Mouse (Mus musculus): Measurements from ENCODE around the gene Uba7.
"Not testable (repeated sequence)": the region's sequence is repeated elsewhere in the genome, so short reads cannot be mapped to it uniquely, and the experiment has no call there.

The Uba7 gene

DNA sequence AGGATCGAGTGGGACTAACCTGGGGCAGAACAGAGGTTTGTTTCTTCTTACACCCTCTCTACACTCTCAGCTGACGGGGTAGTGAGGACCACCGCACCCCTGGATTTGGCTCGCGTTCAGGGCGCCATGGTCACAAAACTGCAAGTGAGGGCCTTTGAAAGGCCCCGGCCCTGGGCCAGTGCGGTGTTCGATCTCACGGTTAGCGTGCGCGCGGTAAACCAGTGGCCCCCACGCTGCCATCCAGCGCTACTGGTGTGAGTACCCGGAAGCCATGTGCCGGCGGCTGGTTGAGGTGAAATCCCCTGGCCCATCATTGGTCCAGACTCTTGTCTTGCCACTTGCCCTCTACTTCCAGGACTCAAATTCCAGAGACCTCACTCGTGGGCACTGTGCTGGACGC is 20.2 kb downstream of the Uba7 start:
- DNase-seq, result no peak

DNA sequence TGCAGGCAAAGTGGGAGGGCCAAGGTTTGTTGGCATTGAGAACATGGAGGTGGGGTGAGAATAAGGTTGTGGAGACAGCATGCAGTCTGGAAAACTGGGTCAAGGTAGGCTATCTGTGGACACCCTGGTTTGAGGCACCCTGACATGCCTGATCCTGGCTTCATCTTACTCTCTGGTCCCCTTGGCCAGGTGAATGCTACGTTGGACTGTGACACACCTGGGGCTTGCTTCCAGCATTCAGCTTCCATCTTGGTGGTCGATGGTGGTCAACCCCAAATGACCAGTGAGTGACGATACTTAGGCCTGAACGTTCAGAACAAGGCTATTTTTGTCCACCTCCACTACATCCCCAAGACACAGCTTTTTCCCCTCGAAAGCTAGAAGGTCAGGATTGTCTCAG is 20.7 kb downstream of the Uba7 start, which contains the start of gene Gm20662:
Gene Gm20662 (plus strand): TSS at position 301 of the 400 bp plus-strand sequence.
- no peak for DNase-seq

DNA sequence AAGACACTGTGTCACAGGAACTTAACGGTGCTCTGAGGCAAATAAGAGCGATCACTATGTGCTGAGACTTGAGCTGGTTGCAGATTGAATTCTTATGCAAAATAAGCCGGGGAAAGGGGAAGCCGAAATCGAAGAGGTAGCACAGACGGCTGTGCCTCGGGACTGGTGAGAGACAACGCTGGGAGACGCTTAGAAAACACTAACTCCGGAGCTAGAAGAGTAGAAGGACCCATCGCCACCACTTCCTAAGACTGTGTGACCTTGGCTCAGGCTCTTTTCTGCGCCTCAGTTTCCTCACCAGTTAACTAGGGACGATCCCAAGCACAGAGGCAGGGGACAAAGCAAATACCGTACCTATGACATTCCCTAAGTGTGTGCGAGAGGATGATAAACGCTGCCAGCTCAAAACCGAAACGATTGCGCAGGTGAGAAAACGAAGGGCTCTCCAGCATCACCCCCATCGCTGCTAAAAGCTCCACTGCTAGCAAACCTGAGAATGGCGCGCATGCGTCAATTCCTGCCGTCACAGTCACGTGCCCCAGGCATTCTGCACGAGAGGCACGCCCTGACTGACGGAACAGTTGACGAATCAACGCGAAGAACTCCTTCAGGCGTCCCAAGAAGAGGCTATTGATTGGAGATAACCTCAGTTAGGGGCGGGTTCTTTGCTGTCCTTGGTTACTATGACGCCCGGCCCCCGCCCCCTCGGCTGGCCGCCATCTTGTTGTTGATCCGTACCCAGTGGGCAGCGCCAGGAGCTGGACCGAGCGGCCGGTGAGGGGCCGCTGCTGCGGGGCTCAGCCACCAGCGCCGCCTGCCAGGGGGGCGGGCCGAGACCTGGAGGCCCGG is 26.8 kb downstream of the Uba7 start, which contains the start of gene Ip6k1:
Gene Ip6k1 (plus strand): TSS at position 580 of the 849 bp plus-strand sequence.
- peak; percentile 100 for DNase-seq

DNA sequence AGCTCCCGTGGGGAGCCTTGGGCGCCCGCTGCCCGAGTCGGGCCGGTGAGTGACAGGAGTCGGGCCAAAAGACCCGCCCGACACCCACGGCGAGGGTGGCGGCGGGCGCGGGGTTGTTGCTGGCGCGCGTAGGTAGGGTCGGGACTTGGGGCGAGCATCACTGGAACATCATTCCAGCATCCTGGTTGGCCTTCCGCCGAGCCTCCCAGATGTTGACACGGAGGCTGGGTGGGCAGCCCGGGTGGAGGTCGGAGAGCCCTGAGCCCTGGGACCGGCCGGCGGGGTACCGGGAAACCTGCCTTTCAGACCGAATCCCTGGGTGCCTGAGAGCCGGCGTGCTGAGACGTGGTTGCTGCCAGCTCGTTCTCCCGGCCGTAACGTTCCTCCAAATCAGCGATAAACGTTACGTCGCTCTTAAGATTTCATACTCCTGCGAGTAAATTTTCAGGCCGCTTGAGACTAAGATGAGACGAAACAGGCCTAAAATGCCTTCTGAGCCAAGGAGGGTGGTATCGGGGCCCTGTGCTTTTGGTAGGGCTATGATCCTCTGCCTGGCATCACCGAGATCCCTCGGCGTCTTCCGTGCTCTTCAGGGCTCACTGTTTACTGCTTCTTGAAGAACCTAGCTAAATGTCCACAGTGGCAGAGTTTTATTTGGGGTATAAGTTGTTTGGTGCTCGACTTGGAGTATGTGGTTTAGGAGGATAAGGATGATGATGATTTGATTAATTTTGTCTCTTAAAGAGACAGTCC is 27.6 kb downstream of the Uba7 start:
- no peak for DNase-seq

DNA sequence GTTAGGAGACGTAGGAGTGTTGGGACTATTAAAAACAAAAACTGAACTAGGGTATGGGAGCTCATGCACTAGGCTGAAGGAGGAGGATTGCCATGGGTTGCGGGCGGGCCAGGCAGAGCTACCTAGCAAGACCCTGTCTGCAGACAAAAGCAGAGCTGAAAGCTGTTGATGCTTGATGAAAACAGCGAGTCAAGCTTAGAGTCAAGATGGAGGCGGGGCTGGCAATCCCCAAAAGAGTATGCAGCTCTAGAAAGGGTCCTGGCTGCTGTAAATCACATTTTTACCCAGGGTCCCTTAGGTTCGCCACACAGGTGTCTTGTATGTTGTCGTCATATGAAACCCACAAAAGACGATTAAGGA is 28.2 kb downstream of the Uba7 start:
- no peak for DNase-seq

DNA sequence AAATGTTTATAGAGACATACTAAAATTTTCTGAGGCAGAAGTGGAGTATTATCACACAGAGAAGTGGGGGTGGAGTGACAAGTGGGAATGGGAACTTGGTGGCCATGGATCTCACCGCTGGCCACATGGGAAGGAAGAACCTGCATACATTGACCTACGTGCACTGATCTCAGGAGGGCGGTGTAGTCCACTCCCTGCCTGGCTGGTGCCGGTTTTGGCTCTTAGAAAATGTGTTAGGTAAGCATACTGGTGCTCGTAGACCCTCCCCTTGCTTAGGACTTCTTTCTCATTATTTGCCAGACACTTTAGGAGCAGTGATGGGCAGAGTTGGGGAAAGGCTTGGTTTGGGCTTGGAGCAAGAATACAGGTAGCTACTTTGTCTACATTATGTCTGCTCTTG is 32.7 kb downstream of the Uba7 start:
- DNase-seq, result no peak

DNA sequence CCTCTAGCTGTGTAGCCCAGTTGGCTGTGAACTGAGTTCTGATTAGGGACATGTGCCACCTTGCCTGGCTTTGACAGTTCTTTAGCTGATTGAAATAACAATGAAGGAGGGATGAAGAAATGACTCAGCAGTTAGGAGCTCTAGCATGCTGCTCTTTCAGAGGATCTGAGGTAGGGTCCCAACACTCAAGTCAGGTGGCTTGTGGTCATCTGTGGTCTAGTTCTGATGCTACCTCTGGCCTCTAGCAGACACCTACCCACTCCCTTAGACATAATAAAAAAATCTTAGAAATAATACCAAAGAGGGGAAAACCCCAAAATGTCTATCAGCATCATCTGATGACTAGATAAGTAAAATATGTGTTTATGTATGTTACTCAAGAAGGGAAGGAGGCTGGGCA is 35.1 kb downstream of the Uba7 start:
- DNase-seq, result no peak

DNA sequence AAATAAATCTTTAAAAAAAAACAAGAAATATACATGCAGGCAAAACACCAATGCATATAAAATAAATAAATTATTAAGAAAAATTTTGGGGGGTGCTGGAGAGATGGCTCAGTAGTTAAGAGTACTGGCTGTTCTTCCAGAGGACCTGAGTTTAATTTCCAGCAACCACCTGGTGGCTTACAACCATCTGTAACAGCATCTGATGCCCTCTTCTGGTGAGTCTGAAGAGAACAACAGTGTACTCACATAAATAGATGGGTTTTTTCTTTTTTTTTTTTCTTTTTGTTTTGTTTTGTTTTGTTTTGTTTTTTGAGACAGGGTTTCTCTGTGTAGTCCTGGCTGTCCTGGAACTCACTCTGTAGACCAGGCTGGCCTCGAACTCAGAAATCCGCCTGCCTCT is 38.3 kb downstream of the Uba7 start:
- DNase-seq, result not testable (repeated sequence)

DNA sequence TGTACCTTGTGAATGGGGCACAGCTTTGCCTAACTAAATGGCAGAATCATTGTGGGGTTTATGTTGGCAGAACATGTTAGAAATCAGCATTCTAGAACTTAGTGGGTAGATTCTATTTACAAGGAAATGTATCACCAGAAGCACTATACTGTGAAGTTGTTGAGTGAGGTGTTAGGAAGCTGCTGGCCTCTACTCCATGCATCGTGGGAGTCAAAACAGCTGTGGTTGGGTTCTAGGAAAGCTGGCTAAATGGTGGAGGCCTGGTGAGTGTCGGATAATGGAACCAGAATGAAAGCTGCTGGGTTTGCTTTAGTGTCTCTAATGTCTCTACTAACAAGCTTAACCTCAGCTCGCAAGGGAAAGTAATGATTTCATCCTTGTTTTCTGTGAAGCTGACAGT is 41.8 kb downstream of the Uba7 start:
- no peak for DNase-seq

DNA sequence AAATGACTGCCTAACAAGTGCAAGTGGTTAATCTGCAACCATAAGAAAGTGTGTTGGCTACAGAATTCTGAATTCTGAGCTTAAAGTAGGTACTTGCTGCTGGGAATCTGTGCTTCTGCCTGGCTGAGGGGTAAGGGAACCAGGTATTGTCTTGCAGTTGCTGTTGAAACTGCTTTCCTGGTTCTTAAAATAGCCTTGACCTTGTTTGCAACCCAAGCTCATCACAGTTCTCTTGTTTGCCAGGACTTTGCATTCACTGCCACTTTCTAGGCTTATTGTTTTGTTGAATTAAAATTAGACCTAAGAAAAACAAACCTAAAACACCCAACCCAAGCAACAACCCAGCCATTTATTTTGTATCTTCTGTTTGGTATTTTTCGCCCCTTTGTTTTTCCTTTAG is 45.4 kb downstream of the Uba7 start:
- DNase-seq, result no peak

DNA sequence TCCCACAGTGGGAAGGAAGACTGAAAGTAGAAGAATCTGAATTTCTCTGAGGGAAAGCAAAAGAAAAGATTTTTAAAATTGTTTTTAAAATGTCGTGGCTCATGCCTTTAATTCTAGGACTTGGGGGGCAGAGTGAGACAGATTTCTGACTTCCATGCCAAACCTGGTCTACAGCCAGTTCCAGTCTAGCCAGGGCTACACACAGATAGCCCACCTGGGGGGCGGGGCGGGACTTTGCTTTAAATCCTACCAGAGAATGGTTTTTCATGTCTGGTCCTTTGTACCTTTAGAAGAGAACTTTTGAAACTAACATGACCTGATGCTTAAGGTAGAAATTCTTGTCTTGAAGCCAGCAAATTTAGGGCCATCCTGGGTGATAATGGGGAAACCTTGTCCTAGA is 47.9 kb downstream of the Uba7 start:
- DNase-seq, result no peak

DNA sequence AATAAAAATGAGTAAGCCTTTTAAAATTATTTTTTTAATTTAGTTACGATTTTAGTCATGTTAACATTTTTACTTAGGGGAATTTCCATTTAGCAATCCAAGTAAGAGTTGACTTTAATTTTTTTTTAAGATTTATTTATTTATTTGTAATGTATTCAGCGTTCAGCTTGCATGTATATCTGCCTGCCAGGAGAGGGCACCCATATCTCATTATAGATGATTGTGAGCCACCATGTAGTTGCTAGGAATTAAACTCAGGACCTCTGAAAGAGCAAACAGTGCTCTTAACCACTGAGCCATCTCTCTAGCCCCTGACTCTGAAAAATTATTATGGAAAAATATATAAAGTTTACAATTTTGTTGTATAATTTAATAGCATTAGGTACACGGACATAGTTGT is 51.3 kb downstream of the Uba7 start:
- no peak for DNase-seq

DNA sequence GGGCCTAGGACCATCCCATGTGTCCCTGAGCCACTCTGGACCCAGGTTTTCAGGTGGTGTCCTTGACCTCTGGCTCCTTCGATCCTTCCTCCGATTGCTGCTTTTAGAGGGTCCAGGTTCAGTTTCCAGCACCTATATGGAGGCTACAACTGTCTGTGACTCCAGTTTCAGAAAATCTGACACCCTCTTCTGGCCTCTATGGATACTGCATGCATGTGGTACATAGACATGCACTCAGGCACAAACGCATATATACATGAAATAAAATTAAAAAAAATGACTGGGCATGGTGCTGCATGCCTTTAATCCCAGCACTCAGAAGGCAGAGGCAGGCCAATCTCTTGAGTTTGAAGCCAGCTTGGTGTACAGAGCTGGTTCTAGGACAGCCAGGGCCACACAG is 52.6 kb downstream of the Uba7 start:
- DNase-seq, result no peak

DNA sequence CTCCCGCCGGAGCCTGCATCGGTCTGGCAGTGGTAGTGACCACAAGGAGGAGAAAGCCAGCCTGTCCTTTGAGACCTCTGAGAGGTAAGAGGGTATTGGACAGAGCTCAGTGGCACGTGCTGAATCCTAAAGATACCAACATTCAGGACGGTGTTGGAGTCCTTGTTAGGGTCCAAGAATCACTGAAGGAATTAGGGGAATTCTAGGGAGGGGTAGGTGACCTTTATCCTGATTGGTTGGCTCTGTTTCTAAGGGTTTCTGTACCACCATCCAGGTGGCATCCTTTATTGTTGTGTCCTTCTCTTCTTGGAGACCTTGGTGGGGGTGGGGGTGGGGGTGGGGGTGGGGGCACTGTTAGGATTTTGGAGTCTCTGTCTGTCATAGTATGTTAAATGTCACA is 56.8 kb downstream of the Uba7 start:
- DNase-seq, result no peak

Data from cerebellum, adult 8-10 months (tissue).